Mouse (Mus musculus) stomach, postnatal 0 days (tissue): ENCODE data around the gene Grb10. TPM values are rescaled to one million over a fixed set of nuclear protein-coding genes. Genes with fewer than 3 reads are reported as not detected.

Experiments used
- ATAC-seq: fragments of 200-750 bp; cut with Nextera tagmentation; 2 replicates; pipeline ENCODE4 v1.8.0; 2017; ENCODE audit not compliant: low FRiP score, low TSS enrichment
- DNase-seq: peaks from one replicate; pipeline ENCODE4 v3.0.0-alpha.2; 2016; ENCODE audit warnings: low spot score
- H3K27ac ChIP-seq: fragments of 300-500 bp; sonication (generic); replicated peaks from 2 replicates; pipeline ENCODE4 v1.5.1; 2014; ENCODE audit warnings: mild to moderate bottlenecking, control low read depth
- H3K27me3 ChIP-seq: fragments of 300-500 bp; sonication (generic); 2 replicates; pipeline ENCODE4 v1.6.1; 2014; ENCODE audit warnings: low read length; ENCODE audit not compliant: control insufficient read depth, insufficient read depth
- H3K36me3 ChIP-seq: fragments of 300-500 bp; sonication (generic); 2 replicates; pipeline ENCODE4 v1.6.1; 2014; ENCODE audit warnings: low read length, mixed read lengths; ENCODE audit not compliant: control insufficient read depth, insufficient read depth
- H3K4me1 ChIP-seq: fragments of 300-500 bp; sonication (generic); replicated peaks from 2 replicates; pipeline ENCODE4 v1.6.1; 2014; ENCODE audit warnings: antibody characterized with exemption; ENCODE audit not compliant: control insufficient read depth, insufficient read depth
- H3K4me2 ChIP-seq: fragments of 300-500 bp; sonication (generic); replicated peaks from 2 replicates; pipeline ENCODE4 v1.6.1; 2014; ENCODE audit warnings: low read depth, mild to moderate bottlenecking, control low read depth, moderate library complexity
- H3K4me3 ChIP-seq: fragments of 300-500 bp; sonication (generic); 2 replicates; pipeline ENCODE4 v1.5.1; 2014; ENCODE audit warnings: low read depth, low read length, control low read depth
- H3K9ac ChIP-seq: fragments of 300-500 bp; sonication (generic); 2 replicates; pipeline ENCODE4 v1.6.1; 2014; ENCODE audit warnings: mild to moderate bottlenecking, low read length, control low read depth, mixed read lengths
- H3K9me3 ChIP-seq: fragments of 300-500 bp; sonication (generic); 2 replicates; pipeline ENCODE4 v1.6.1; 2016; ENCODE audit warnings: low read length; ENCODE audit not compliant: control insufficient read depth
- CTCF ChIP-seq: IDR thresholded peaks from 2 replicates; pipeline ENCODE4 v1.5.1; 2016; ENCODE audit warnings: antibody characterized with exemption, low read depth, mild to moderate bottlenecking, moderate library complexity
- EP300 ChIP-seq: optimal IDR thresholded peaks from 2 replicates; pipeline ENCODE3; 2016; ENCODE audit warnings: antibody characterized with exemption
- WGBS: fragments of 180-500 bp; shearing (Covaris S2); extraction: QIAGEN DNeasy Blood & Tissue Kit; methylation state at CpG from one replicate; pipeline ENCODE4 v1.1.7; 2014; 5-methylcytosine and 5-hydroxymethylcytosine counted together
- polyA plus RNA-seq: library from polyadenylated mRNA; unstranded; fragments of >200 nt; fragmentation: Nextera tagmentation; extraction: Ambion mirVana; gene quantifications from 2 replicates; pipeline ENCODE4 v1.2.1, GENCODE M21; 2015

Grb10 gene
- polyA plus RNA-seq, 1 experiment from 2014 or later, result 64.7 TPM

- no peaks in the 10 kb centered on the region for H3K4me1 ChIP-seq
- TF ChIP-seq CTCF (peak; percentile 78), EP300 (no peak)
- peak overlapping the region; percentile 18 for H3K4me3 ChIP-seq
- peaks cover 9% of the 10 kb centered on the region; the same call in 1 of the 2 replicates for H3K27me3 ChIP-seq
- peak overlapping the region; percentile 45 for H3K4me2 ChIP-seq
- H3K9ac ChIP-seq, result no peak overlapping the region
- peak; percentile 79 for DNase-seq
- H3K36me3 ChIP-seq, result no peaks in the 10 kb centered on the region
- ATAC-seq, result peak; percentile 95
- no peak overlapping the region for H3K27ac ChIP-seq
- WGBS, result 56% methylated on average over 104 of the region's 108 CpGs
- H3K9me3 ChIP-seq, result peaks cover 14% of the 10 kb centered on the region; the same call in 1 of the 2 replicates
Measured at GRCm38 (mm10) chr11:12025756-12026593, 12.5 kb downstream of the Grb10 start.

- H3K4me2 ChIP-seq, result no peak overlapping the region; the same call in 1 of the 2 replicates
- DNase-seq (peak; percentile 21), ATAC-seq (peak; percentile 71)
- TF ChIP-seq EP300 (no peak), CTCF (no peak)
- H3K27me3 ChIP-seq, result peaks cover 9% of the 10 kb centered on the region; the same call in 1 of the 2 replicates
- H3K9me3 ChIP-seq, result peaks cover 14% of the 10 kb centered on the region; the same call in 1 of the 2 replicates
- H3K4me3 ChIP-seq, result no peak overlapping the region; the same call in 1 of the 2 replicates
- H3K27ac ChIP-seq, result no peak overlapping the region
- WGBS, result 56% methylated on average over 32 of the region's 32 CpGs
- no peaks in the 10 kb centered on the region for H3K4me1 ChIP-seq
- H3K36me3 ChIP-seq, result no peaks in the 10 kb centered on the region
- H3K9ac ChIP-seq, result no peak overlapping the region
Measured at GRCm38 (mm10) chr11:12025392-12025755, 13.1 kb downstream of the Grb10 start.

GRCm38 (mm10) chr11:12023051-12023450, 15.4 kb downstream of the Grb10 start:
- no peak for TF ChIP-seq CTCF
- TF ChIP-seq EP300, result no peak
- Histone ChIP-seq H3K27ac (no peak overlapping the region), H3K36me3 (no peaks in the 10 kb centered on the region), H3K4me2 (no peak overlapping the region), H3K4me1 (no peaks in the 10 kb centered on the region), H3K9ac (no peak overlapping the region), H3K27me3 (0 out of 2 replicates have a peak, but pooled peaks cover 4% of the 10 kb centered on the region), H3K9me3 (peaks cover 14% of the 10 kb centered on the region; the same call in 1 of the 2 replicates), H3K4me3 (no peak overlapping the region)
- ATAC-seq (no peak), DNase-seq (no peak)
- WGBS, result 53% methylated on average over 3 of the region's 3 CpGs

GRCm38 (mm10) chr11:12019651-12020050, 18.8 kb downstream of the Grb10 start:
- Histone ChIP-seq H3K4me3 (no peak overlapping the region), H3K27ac (no peak overlapping the region), H3K4me1 (no peaks in the 10 kb centered on the region), H3K36me3 (no peaks in the 10 kb centered on the region), H3K9ac (no peak overlapping the region), H3K9me3 (0 out of 2 replicates have a peak, but pooled peaks cover under 1% of the 10 kb centered on the region), H3K4me2 (no peak overlapping the region), H3K27me3 (no peaks in the 10 kb centered on the region)
- DNase-seq (no peak), ATAC-seq (no peak)
- WGBS, result 92% methylated on average over 1 of the region's 1 CpGs
- TF ChIP-seq EP300 (no peak), CTCF (no peak)

GRCm38 (mm10) chr11:12018604-12019003, 19.9 kb downstream of the Grb10 start:
- H3K9ac ChIP-seq, result no peak overlapping the region
- 83% methylated on average over 4 of the region's 4 CpGs for WGBS

GRCm38 (mm10) chr11:12010084-12010483, 28.4 kb downstream of the Grb10 start:
- H3K27ac ChIP-seq, result no peak overlapping the region
- no peak overlapping the region for H3K4me2 ChIP-seq
- DNase-seq (no peak), ATAC-seq (no peak)
- H3K9ac ChIP-seq, result no peak overlapping the region
- TF ChIP-seq CTCF (no peak), EP300 (no peak)
- 0 out of 2 replicates have a peak, but pooled peaks cover 5% of the 10 kb centered on the region for H3K9me3 ChIP-seq
- H3K36me3 ChIP-seq, result no peaks in the 10 kb centered on the region
- WGBS, result 68% methylated on average over 3 of the region's 3 CpGs
- no peaks in the 10 kb centered on the region for H3K27me3 ChIP-seq
- no peak overlapping the region for H3K4me3 ChIP-seq
- no peaks in the 10 kb centered on the region for H3K4me1 ChIP-seq

More at GRCm38 (mm10) chr11:12018604-12019003, 19.9 kb downstream of the Grb10 start:
- no peak overlapping the region for H3K4me2 ChIP-seq
- no peaks in the 10 kb centered on the region for H3K36me3 ChIP-seq
- H3K27me3 ChIP-seq, result no peaks in the 10 kb centered on the region
- TF ChIP-seq CTCF, result no peak
- no peak for TF ChIP-seq EP300
- DNase-seq, result no peak
- 0 out of 2 replicates have a peak, but pooled peaks cover 5% of the 10 kb centered on the region for H3K9me3 ChIP-seq
- no peaks in the 10 kb centered on the region for H3K4me1 ChIP-seq
- no peak for ATAC-seq
- no peak overlapping the region for H3K27ac ChIP-seq
- H3K4me3 ChIP-seq, result no peak overlapping the region
